In the genomic region with DNA sequence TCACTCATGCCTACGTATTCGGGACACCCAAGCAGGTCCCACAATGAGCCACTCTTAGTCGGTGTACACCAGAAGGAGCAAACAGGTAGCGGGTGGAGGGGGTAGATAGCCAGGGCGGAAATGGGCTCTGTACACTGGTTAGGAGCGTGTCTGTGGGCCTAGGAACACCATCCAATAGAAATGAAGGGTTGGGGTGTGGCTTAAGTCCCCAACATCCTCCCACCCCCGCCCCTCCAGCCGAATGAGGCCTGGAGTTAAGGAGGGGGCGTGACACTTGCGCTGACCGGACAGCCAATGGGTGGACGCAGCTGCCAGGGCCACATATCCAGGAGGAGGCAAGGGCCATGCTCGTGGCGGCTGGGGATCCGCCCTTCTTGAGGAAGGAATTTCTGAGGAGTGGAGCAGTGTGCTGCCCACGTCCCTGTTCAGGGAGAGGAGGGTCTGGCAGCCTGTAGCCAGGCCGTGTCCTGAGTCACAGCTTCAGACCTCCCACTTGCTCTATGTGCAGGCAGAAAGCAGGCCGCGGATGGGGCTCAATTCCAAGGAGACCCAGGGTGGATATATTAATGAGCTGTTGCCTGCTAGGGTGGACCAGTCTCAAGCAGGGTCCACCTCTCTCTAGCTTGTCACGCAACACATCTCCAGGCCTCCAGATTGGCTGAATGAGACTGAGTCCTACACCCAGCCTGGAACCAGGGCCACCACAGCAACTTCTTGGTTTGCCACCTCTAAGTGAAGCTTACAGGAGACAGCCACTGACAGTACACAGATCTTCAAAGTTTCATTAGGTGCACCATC, we compare ENCODE assay signal across 9 mouse cellular contexts. TPM values are rescaled to one million over a fixed set of nuclear protein-coding genes. Genes with fewer than 3 reads are reported as not detected.
DNase-seq lines count a peak whose midpoint lies in the region; ATAC-seq lines count a peak whose summit lies in the region.
"Had no signal": no experiment of that assay in that cellular context is flagged by ENCODE, and none has a peak within 500 bp of the region (broad histone marks: within the 10 kb centered on the region; RNA-seq: fewer than 3 reads in every experiment).

No protein-coding gene starts in this region.

- H3K4me1 ChIP-seq in embryonic facial prominence, embryonic 12.5 days, result peaks cover 27% of the 10 kb centered on the region
- H3K4me1 ChIP-seq in lung, embryonic 16.5 days (replicated peaks; ENCODE audit: control insufficient read depth, insufficient read depth, low read length), result peaks cover 13% of the 10 kb centered on the region

- peak; percentile 79 for ATAC-seq in embryonic facial prominence, embryonic 12.5 days (ENCODE audit: insufficient number of reproducible peaks, insufficient read depth, low FRiP score, low TSS enrichment)
- ATAC-seq in lung, embryonic 16.5 days (ENCODE audit: low read depth), result peak; percentile 96
- no peak for ATAC-seq in monocyte, adult 5-6 weeks (replicated peaks; ENCODE audit: insufficient number of reproducible peaks, low FRiP score, low TSS enrichment, poor library complexity, severe bottlenecking)

- H3K4me2 ChIP-seq in embryonic facial prominence, embryonic 12.5 days (replicated peaks), result peak overlapping the region; percentile 45
- H3K4me2 ChIP-seq in lung, embryonic 16.5 days (ENCODE audit: low read depth, low read length), result peak overlapping the region; percentile 51

- H3K9ac ChIP-seq in embryonic facial prominence, embryonic 12.5 days, result 0 out of 2 replicates have a peak overlapping the region, but pooled peaks have one; percentile 21
- peak overlapping the region; percentile 56 for H3K9ac ChIP-seq in lung, embryonic 16.5 days (ENCODE audit: low read length)

- no peaks in the 10 kb centered on the region for H3K27me3 ChIP-seq in embryonic facial prominence, embryonic 12.5 days
- H3K27me3 ChIP-seq in lung, embryonic 16.5 days (ENCODE audit: control insufficient read depth, insufficient read depth, low read depth, low read length), result no peaks in the 10 kb centered on the region

- 0 out of 2 replicates have a peak overlapping the region, but pooled peaks have one; percentile 18 for H3K27ac ChIP-seq in embryonic facial prominence, embryonic 12.5 days
- H3K27ac ChIP-seq in lung, embryonic 16.5 days (ENCODE audit: low read length), result peak overlapping the region; percentile 86

- no peaks in the 10 kb centered on the region for H3K36me3 ChIP-seq in embryonic facial prominence, embryonic 12.5 days
- no peaks in the 10 kb centered on the region for H3K36me3 ChIP-seq in lung, embryonic 16.5 days (ENCODE audit: control insufficient read depth, insufficient read depth, low read length)

- peak; percentile 34 to 56 for DNase-seq in adrenal gland, postnatal 36 days
- DNase-seq in heart, adult 9 months (ENCODE audit: low spot score in 2 of 2), result peak; percentile 76 to 80
- DNase-seq in kidney, adult 8-10 months, result peak; percentile 29 to 30
- DNase-seq in retina, embryonic 14.5 days (ENCODE audit: low spot score), result peak; percentile 80
- DNase-seq in spleen, postnatal 36 days (ENCODE audit: low spot score in 2 of 2), result no peak

- H3K4me3 ChIP-seq in embryonic facial prominence, embryonic 12.5 days, result peak overlapping the region; percentile 20
- H3K4me3 ChIP-seq in lung, embryonic 16.5 days (ENCODE audit: low read length), result peak overlapping the region; percentile 25; the same call in 1 of the 2 replicates
- H3K4me3 ChIP-seq: erythroblast, embryonic 14.5 days had no signal

- no peaks in the 10 kb centered on the region for H3K9me3 ChIP-seq in embryonic facial prominence, embryonic 12.5 days
- H3K9me3 ChIP-seq in lung, embryonic 16.5 days (ENCODE audit: control insufficient read depth, low read length), result no peaks in the 10 kb centered on the region

- WGBS in embryonic facial prominence, embryonic 12.5 days, result 7% methylated on average over 20 of the region's 20 CpGs
- 4% methylated on average over 20 of the region's 20 CpGs for WGBS in lung, embryonic 16.5 days

RNA-seq across cellular contexts. Expression of gene Mrgprf, which starts 2.1 kb away (rescaled TPM):
- 1 to 10 TPM; 1.5 to 2.4 TPM for total RNA-seq in adrenal gland, postnatal 36 days (2021)
- polyA plus RNA-seq in embryonic facial prominence, embryonic 12.5 days (2016; fragmentation: Nextera tagmentation; extraction: Ambion mirVana), result 0.34 and 0.35 TPM in 2 replicates
- polyA plus RNA-seq in lung, embryonic 16.5 days (2015; fragmentation: Nextera tagmentation; extraction: Ambion mirVana), result 2.2 and 2.4 TPM in 2 replicates
- not detected in 3 replicates for total RNA-seq in monocyte, adult 5-6 weeks (2017)
- polyA plus RNA-seq: erythroblast, embryonic 14.5 days had no signal

RNA-seq across cellular contexts. Expression of gene Mrgprd, which starts 11.9 kb away (rescaled TPM):
- not detected for total RNA-seq in adrenal gland, postnatal 36 days (2021)
- polyA plus RNA-seq in embryonic facial prominence, embryonic 12.5 days (2016; fragmentation: Nextera tagmentation; extraction: Ambion mirVana), result not detected in 2 replicates
- not detected in 2 replicates for polyA plus RNA-seq in lung, embryonic 16.5 days (2015; fragmentation: Nextera tagmentation; extraction: Ambion mirVana)
- total RNA-seq in monocyte, adult 5-6 weeks (2017), result not detected in 3 replicates
- polyA plus RNA-seq: erythroblast, embryonic 14.5 days had no signal

RNA-seq across cellular contexts. Expression of gene Tpcn2, which starts 18.9 kb away (rescaled TPM):
- 10 to 100 TPM; 10.2 to 16.1 TPM for total RNA-seq in adrenal gland, postnatal 36 days (2021)
- 9.3 and 11.5 TPM in 2 replicates for polyA plus RNA-seq in embryonic facial prominence, embryonic 12.5 days (2016; fragmentation: Nextera tagmentation; extraction: Ambion mirVana)
- 11.7 and 12.3 TPM in 2 replicates for polyA plus RNA-seq in lung, embryonic 16.5 days (2015; fragmentation: Nextera tagmentation; extraction: Ambion mirVana)
- 13.6 to 20.1 TPM (median 14.9 TPM) in 3 replicates for total RNA-seq in monocyte, adult 5-6 weeks (2017)
- polyA plus RNA-seq: erythroblast, embryonic 14.5 days had no signal

Comparison
In these comparisons a context has a peak if more than half of its experiments do, and no peak if none do; other contexts are left out.
1. DNase-seq: peak in adrenal gland, postnatal 36 days (2 of 2), heart, adult 9 months (2 of 2), kidney, adult 8-10 months (2 of 2) and retina, embryonic 14.5 days (single experiment); none in spleen, postnatal 36 days (0 of 2).